Mouse (Mus musculus): ENCODE measurements around the gene Zfp983. TPM values are rescaled to one million over a fixed set of nuclear protein-coding genes. Genes with fewer than 3 reads are reported as not detected.
"Not testable (repeated sequence)": the region's sequence is repeated elsewhere in the genome, so short reads cannot be mapped to it uniquely, and the experiment has no call there.

Gene Zfp983
- total and polyA plus RNA-seq, 2 experiments from 2014 or later = 5.4 to 5.6 TPM

- H3K27me3 ChIP-seq (ENCODE audit: insufficient read depth, low read length) = no peaks in the 10 kb centered on the region
- peak overlapping the region; percentile 76 for H3K27ac ChIP-seq (ENCODE audit: low read depth, low read length)
- no peaks in the 10 kb centered on the region for H3K9me3 ChIP-seq (ENCODE audit: low read length)
- ATAC-seq (ENCODE audit: low FRiP score) = peak; percentile 76
- H3K4me3 ChIP-seq (ENCODE audit: low read depth, low read length) = peak overlapping the region; percentile 37
- TF ChIP-seq CTCF (IDR thresholded peaks at IDR 0.05) = peak; percentile 66
- H3K36me3 ChIP-seq (ENCODE audit: insufficient read depth, low read length) = no peaks in the 10 kb centered on the region
- no peak overlapping the region; the same call in 1 of the 2 replicates for H3K9ac ChIP-seq (replicated peaks; ENCODE audit: low read length, poor library complexity, severe bottlenecking)
- peak; percentile 44 for DNase-seq (ENCODE audit: low spot score)
- WGBS = 34% methylated on average over 2 of the region's 2 CpGs
- H3K4me1 ChIP-seq (ENCODE audit: insufficient read depth, low read length) = no peaks in the 10 kb centered on the region
- peak overlapping the region; percentile 44 for H3K4me2 ChIP-seq (ENCODE audit: low read depth, low read length, poor library complexity, severe bottlenecking)
Measured at GRCm38 (mm10) chr17:21649936-21650335, 488 bp upstream of the Zfp983 start.

- not testable (repeated sequence) for ATAC-seq (ENCODE audit: low FRiP score); H3K27me3 ChIP-seq (ENCODE audit: insufficient read depth, low read length); H3K4me2 ChIP-seq (ENCODE audit: low read depth, low read length, poor library complexity, severe bottlenecking); H3K4me1 ChIP-seq (ENCODE audit: insufficient read depth, low read length); H3K27ac ChIP-seq (ENCODE audit: low read depth, low read length); H3K9ac ChIP-seq (replicated peaks; ENCODE audit: low read length, poor library complexity, severe bottlenecking); H3K4me3 ChIP-seq (ENCODE audit: low read depth, low read length); DNase-seq (ENCODE audit: low spot score); H3K36me3 ChIP-seq (ENCODE audit: insufficient read depth, low read length); H3K9me3 ChIP-seq (ENCODE audit: low read length)
- 27% methylated on average over 1 of the region's 1 CpGs for WGBS
Measured at GRCm38 (mm10) chr17:21678826-21679225, 28.4 kb downstream of the Zfp983 start.

- DNase-seq (ENCODE audit: low spot score) (peak; percentile 88), ATAC-seq (ENCODE audit: low FRiP score) (peak; percentile 98)
- H3K27me3 ChIP-seq (ENCODE audit: insufficient read depth, low read length) = no peaks in the 10 kb centered on the region
- no peaks in the 10 kb centered on the region for H3K9me3 ChIP-seq (ENCODE audit: low read length)
- peak overlapping the region; percentile 42 for H3K4me3 ChIP-seq (ENCODE audit: low read depth, low read length)
- H3K27ac ChIP-seq (ENCODE audit: low read depth, low read length) = peak overlapping the region; percentile 21; the same call in 1 of the 2 replicates
- no peaks in the 10 kb centered on the region for H3K36me3 ChIP-seq (ENCODE audit: insufficient read depth, low read length)
- H3K4me2 ChIP-seq (ENCODE audit: low read depth, low read length, poor library complexity, severe bottlenecking) = peak overlapping the region; percentile 47
- peak overlapping the region; percentile 46; the same call in 1 of the 2 replicates for H3K9ac ChIP-seq (replicated peaks; ENCODE audit: low read length, poor library complexity, severe bottlenecking)
- H3K4me1 ChIP-seq (ENCODE audit: insufficient read depth, low read length) = no peaks in the 10 kb centered on the region
- peak; percentile 74 for TF ChIP-seq CTCF (IDR thresholded peaks at IDR 0.05)
- 4% methylated on average over 9 of the region's 9 CpGs for WGBS
Measured at GRCm38 (mm10) chr17:21679273-21680018, 29.0 kb downstream of the Zfp983 start.

- Histone ChIP-seq H3K27ac (ENCODE audit: low read depth, low read length) (peak overlapping the region; percentile 21; the same call in 1 of the 2 replicates), H3K4me3 (ENCODE audit: low read depth, low read length) (peak overlapping the region; percentile 42), H3K9ac (replicated peaks; ENCODE audit: low read length, poor library complexity, severe bottlenecking) (peak overlapping the region; percentile 46; the same call in 1 of the 2 replicates), H3K4me2 (ENCODE audit: low read depth, low read length, poor library complexity, severe bottlenecking) (peak overlapping the region; percentile 47)
- not testable (repeated sequence) for H3K36me3 ChIP-seq (ENCODE audit: insufficient read depth, low read length); DNase-seq (ENCODE audit: low spot score); H3K9me3 ChIP-seq (ENCODE audit: low read length); H3K27me3 ChIP-seq (ENCODE audit: insufficient read depth, low read length); H3K4me1 ChIP-seq (ENCODE audit: insufficient read depth, low read length)
- under 1% methylated on average over 10 of the region's 10 CpGs for WGBS
- ATAC-seq (ENCODE audit: low FRiP score) = peak; percentile 85; the same call in 1 of the 2 replicates
Measured at GRCm38 (mm10) chr17:21680019-21680376, 29.6 kb downstream of the Zfp983 start.

GRCm38 (mm10) chr17:21691560-21691959, 41.1 kb downstream of the Zfp983 start, which contains the start of gene Gm10226:
Gene Gm10226 (plus strand): TSS chr17:21691860.
- peaks cover 9% of the 10 kb centered on the region; the same call in 1 of the 2 replicates for H3K36me3 ChIP-seq (ENCODE audit: insufficient read depth, low read length)
- no peak for TF ChIP-seq CTCF (IDR thresholded peaks at IDR 0.05)
- WGBS = 90% methylated on average over 3 of the region's 3 CpGs
- H3K4me3 ChIP-seq (ENCODE audit: low read depth, low read length) = no peak within 1 kb of the TSS
- no peak within 1 kb of the TSS for H3K9ac ChIP-seq (replicated peaks; ENCODE audit: low read length, poor library complexity, severe bottlenecking)
- no peaks in the 10 kb centered on the region for H3K4me1 ChIP-seq (ENCODE audit: insufficient read depth, low read length)
- ATAC-seq (ENCODE audit: low FRiP score) (no peak), DNase-seq (ENCODE audit: low spot score) (no peak)
- H3K27ac ChIP-seq (ENCODE audit: low read depth, low read length) = no peak within 1 kb of the TSS
- no peak within 1 kb of the TSS for H3K4me2 ChIP-seq (ENCODE audit: low read depth, low read length, poor library complexity, severe bottlenecking)
- no peaks in the 10 kb centered on the region for H3K27me3 ChIP-seq (ENCODE audit: insufficient read depth, low read length)
- no peaks in the 10 kb centered on the region for H3K9me3 ChIP-seq (ENCODE audit: low read length)

- no peak for ATAC-seq (ENCODE audit: low FRiP score)
- Histone ChIP-seq H3K4me3 (ENCODE audit: low read depth, low read length) (no peak overlapping the region), H3K27ac (ENCODE audit: low read depth, low read length) (no peak overlapping the region), H3K27me3 (ENCODE audit: insufficient read depth, low read length) (no peaks in the 10 kb centered on the region), H3K4me2 (ENCODE audit: low read depth, low read length, poor library complexity, severe bottlenecking) (no peak overlapping the region), H3K4me1 (ENCODE audit: insufficient read depth, low read length) (no peaks in the 10 kb centered on the region), H3K36me3 (ENCODE audit: insufficient read depth, low read length) (peaks cover 9% of the 10 kb centered on the region; the same call in 1 of the 2 replicates), H3K9me3 (ENCODE audit: low read length) (no peaks in the 10 kb centered on the region), H3K9ac (replicated peaks; ENCODE audit: low read length, poor library complexity, severe bottlenecking) (no peak overlapping the region)
- no peak for DNase-seq (ENCODE audit: low spot score)
- TF ChIP-seq CTCF (IDR thresholded peaks at IDR 0.05) = no peak
- 76% methylated on average over 3 of the region's 3 CpGs for WGBS
Measured at GRCm38 (mm10) chr17:21693342-21693741, 42.9 kb downstream of the Zfp983 start.

All from midbrain, postnatal 0 days (tissue).